Comparison of ENCODE assay signal across 26 mouse cellular contexts in the genomic region with DNA sequence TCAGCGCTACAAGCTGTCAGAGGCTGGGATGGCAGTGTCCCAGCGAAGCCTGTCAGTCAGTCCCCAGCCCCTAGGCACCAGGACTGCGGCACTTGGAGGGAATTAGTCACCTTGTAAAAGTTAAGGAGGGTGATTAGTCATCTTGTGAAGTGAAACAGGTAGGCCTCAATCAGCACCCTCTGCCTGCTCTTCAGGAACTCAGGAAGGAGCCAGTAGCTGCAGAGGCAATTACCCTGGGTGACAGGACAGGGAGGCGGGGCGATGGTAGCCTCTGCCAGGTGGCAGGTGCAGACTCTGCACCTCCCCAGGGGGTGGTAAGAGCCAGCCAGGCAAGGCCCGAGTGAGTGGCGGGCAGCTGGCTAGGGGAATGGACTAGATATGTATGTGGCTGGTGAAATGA. TPM values are rescaled to one million over a fixed set of nuclear protein-coding genes. Genes with fewer than 3 reads are reported as not detected.
A peak's percentile ranks its signal among the peaks of the same experiment; 100 is the strongest.
DNase-seq lines count a peak whose midpoint lies in the region; ATAC-seq and TF ChIP-seq lines count a peak whose summit lies in the region.
"Had no signal": no experiment of that assay in that cellular context is flagged by ENCODE, and none has a peak within 500 bp of the region (broad histone marks: within the 10 kb centered on the region; RNA-seq: fewer than 3 reads in every experiment).

No protein-coding gene starts in this region.

- peaks cover 3% of the 10 kb centered on the region; the same call in 1 of the 2 replicates for H3K4me1 ChIP-seq in forebrain, embryonic 13.5 days
- H3K4me1 ChIP-seq in forebrain, postnatal 0 days (ENCODE audit: insufficient read depth) = no peaks in the 10 kb centered on the region
- H3K4me1 ChIP-seq in midbrain, embryonic 13.5 days (replicated peaks) = peaks cover 2% of the 10 kb centered on the region; the same call in 1 of the 2 replicates
- H3K4me1 ChIP-seq in midbrain, embryonic 10.5 days = peaks cover 31% of the 10 kb centered on the region
- H3K4me1 ChIP-seq in intestine, embryonic 15.5 days (replicated peaks) = peaks cover 18% of the 10 kb centered on the region; the same call in 1 of the 2 replicates
- H3K4me1 ChIP-seq: liver, embryonic 15.5 days; midbrain, embryonic 12.5 days had no signal

- H3K27ac ChIP-seq in forebrain, embryonic 13.5 days = no peak overlapping the region
- no peak overlapping the region for H3K27ac ChIP-seq in forebrain, postnatal 0 days (ENCODE audit: low read depth, low read length)
- H3K27ac ChIP-seq in midbrain, embryonic 13.5 days = no peak overlapping the region
- H3K27ac ChIP-seq in midbrain, embryonic 10.5 days (replicated peaks) = no peak overlapping the region
- 0 out of 2 replicates have a peak overlapping the region, but pooled peaks have one; percentile 13 for H3K27ac ChIP-seq in intestine, embryonic 15.5 days
- H3K27ac ChIP-seq: heart, embryonic 13.5 days; hindbrain, embryonic 14.5 days; kidney, postnatal 0 days; limb, embryonic 12.5 days; liver, embryonic 15.5 days; midbrain, embryonic 12.5 days; neural tube, embryonic 13.5 days had no signal

- H3K9ac ChIP-seq in forebrain, embryonic 13.5 days = 0 out of 2 replicates have a peak overlapping the region, but pooled peaks have one; percentile 12
- no peak overlapping the region for H3K9ac ChIP-seq in forebrain, postnatal 0 days
- H3K9ac ChIP-seq in midbrain, embryonic 13.5 days (replicated peaks) = peak overlapping the region; percentile 28; the same call in 1 of the 2 replicates
- no peak overlapping the region for H3K9ac ChIP-seq in intestine, embryonic 15.5 days
- H3K9ac ChIP-seq: heart, embryonic 13.5 days; hindbrain, embryonic 14.5 days; limb, embryonic 12.5 days; liver, embryonic 15.5 days; lung, embryonic 14.5 days; midbrain, embryonic 12.5 days had no signal

- no peak overlapping the region for H3K4me2 ChIP-seq in forebrain, embryonic 13.5 days
- H3K4me2 ChIP-seq in forebrain, postnatal 0 days (ENCODE audit: low read depth) = no peak overlapping the region
- no peak overlapping the region for H3K4me2 ChIP-seq in midbrain, embryonic 13.5 days (replicated peaks)
- H3K4me2 ChIP-seq in intestine, embryonic 15.5 days (replicated peaks) = no peak overlapping the region
- H3K4me2 ChIP-seq: heart, embryonic 13.5 days; hindbrain, embryonic 14.5 days; limb, embryonic 12.5 days; liver, embryonic 15.5 days; lung, embryonic 14.5 days; midbrain, embryonic 12.5 days; neural tube, embryonic 13.5 days had no signal

- H3K27me3 ChIP-seq in forebrain, embryonic 13.5 days = no peaks in the 10 kb centered on the region
- no peaks in the 10 kb centered on the region for H3K27me3 ChIP-seq in forebrain, postnatal 0 days (ENCODE audit: insufficient read depth, low read length)
- peaks cover 3% of the 10 kb centered on the region; the same call in 1 of the 2 replicates for H3K27me3 ChIP-seq in midbrain, embryonic 13.5 days
- peaks cover 32% of the 10 kb centered on the region for H3K27me3 ChIP-seq in midbrain, embryonic 10.5 days (ENCODE audit: low read depth, poor library complexity, severe bottlenecking)
- H3K27me3 ChIP-seq in intestine, embryonic 15.5 days (replicated peaks) = no peaks in the 10 kb centered on the region

- ATAC-seq in forebrain, embryonic 13.5 days = no peak
- ATAC-seq in forebrain, postnatal 0 days = no peak
- no peak for ATAC-seq in midbrain, embryonic 13.5 days
- ATAC-seq in intestine, embryonic 15.5 days = peak; percentile 67
- ATAC-seq: inflammation-experienced regulatory T-cells, adult 6 months had no signal

- TF ChIP-seq CTCF in forebrain, postnatal 0 days (IDR thresholded peaks at IDR 0.05; ENCODE audit: low read depth) = no peak

- DNase-seq in forebrain, postnatal 0 days = no peak
- DNase-seq in midbrain, embryonic 10.5 days (ENCODE audit: low spot score) = no peak
- DNase-seq in layer of hippocampus, postnatal 10 days (ENCODE audit: low spot score in 2 of 2) = no peak
- DNase-seq in thymus, postnatal 4 days = no peak
- DNase-seq: adrenal gland, postnatal 14 days; cerebellum, adult 18-20 months; heart, postnatal 10 days; kidney, adult 8-10 months; lung, embryonic 14.5 days; right cerebral cortex, postnatal 4 days; thymus, postnatal 25 days had no signal

- peaks cover 9% of the 10 kb centered on the region; the same call in 1 of the 2 replicates for H3K36me3 ChIP-seq in forebrain, embryonic 13.5 days (ENCODE audit: poor library complexity, severe bottlenecking)
- peaks cover 49% of the 10 kb centered on the region for H3K36me3 ChIP-seq in forebrain, postnatal 0 days (ENCODE audit: insufficient read depth)
- H3K36me3 ChIP-seq in midbrain, embryonic 13.5 days = peaks cover 18% of the 10 kb centered on the region
- H3K36me3 ChIP-seq in midbrain, embryonic 10.5 days = no peaks in the 10 kb centered on the region
- H3K36me3 ChIP-seq in intestine, embryonic 15.5 days = no peaks in the 10 kb centered on the region
- H3K36me3 ChIP-seq: G1E; heart, embryonic 13.5 days; limb, embryonic 12.5 days; liver, embryonic 15.5 days; midbrain, embryonic 12.5 days had no signal

- H3K9me3 ChIP-seq in forebrain, embryonic 13.5 days (replicated peaks) = no peaks in the 10 kb centered on the region
- no peaks in the 10 kb centered on the region for H3K9me3 ChIP-seq in forebrain, postnatal 0 days (ENCODE audit: low read length)
- H3K9me3 ChIP-seq in midbrain, embryonic 13.5 days = no peaks in the 10 kb centered on the region
- no peaks in the 10 kb centered on the region for H3K9me3 ChIP-seq in midbrain, embryonic 10.5 days (replicated peaks)
- no peaks in the 10 kb centered on the region for H3K9me3 ChIP-seq in intestine, embryonic 15.5 days
- H3K9me3 ChIP-seq: G1E; heart, embryonic 13.5 days; limb, embryonic 12.5 days; liver, embryonic 15.5 days; midbrain, embryonic 12.5 days; neural tube, embryonic 13.5 days had no signal

- no peak overlapping the region for H3K4me3 ChIP-seq in forebrain, embryonic 13.5 days
- no peak overlapping the region for H3K4me3 ChIP-seq in forebrain, postnatal 0 days (ENCODE audit: low read depth, low read length)
- no peak overlapping the region for H3K4me3 ChIP-seq in midbrain, embryonic 13.5 days (replicated peaks)
- no peak overlapping the region for H3K4me3 ChIP-seq in midbrain, embryonic 10.5 days
- no peak overlapping the region for H3K4me3 ChIP-seq in intestine, embryonic 15.5 days (replicated peaks)
- H3K4me3 ChIP-seq: erythroblast, embryonic 14.5 days; heart, embryonic 13.5 days; limb, embryonic 12.5 days; liver, embryonic 15.5 days; midbrain, embryonic 12.5 days; neural tube, embryonic 13.5 days had no signal

- WGBS in forebrain, embryonic 13.5 days = 78% methylated on average over 7 of the region's 7 CpGs
- 81% methylated on average over 7 of the region's 7 CpGs for WGBS in forebrain, postnatal 0 days
- 79% methylated on average over 7 of the region's 7 CpGs for WGBS in midbrain, embryonic 13.5 days
- 74% methylated on average over 7 of the region's 7 CpGs for WGBS in midbrain, embryonic 10.5 days
- WGBS in intestine, embryonic 15.5 days = 55% methylated on average over 7 of the region's 7 CpGs

RNA-seq across cellular contexts. Expression of a gene that starts 20.8 kb away (rescaled TPM):
- 0.22 and 0.31 TPM in 2 replicates for polyA plus RNA-seq in forebrain, embryonic 13.5 days (2015; fragmentation: Nextera tagmentation; extraction: Ambion mirVana)
- total RNA-seq in forebrain, postnatal 0 days (2014; rRNA removed) = 0.54 and 0.81 TPM in 2 replicates
- 0.20 and 0.47 TPM in 2 replicates for polyA plus RNA-seq in forebrain, postnatal 0 days (2015; fragmentation: Nextera tagmentation; extraction: Ambion mirVana)
- polyA plus RNA-seq in midbrain, embryonic 13.5 days (2015; fragmentation: Nextera tagmentation; extraction: Ambion mirVana) = 0.58 and 0.77 TPM in 2 replicates
- polyA plus RNA-seq in midbrain, embryonic 10.5 days (2016; fragmentation: Nextera tagmentation; extraction: Ambion mirVana) = 2.1 and 2.2 TPM in 2 replicates
- polyA plus RNA-seq in intestine, embryonic 15.5 days (2015; fragmentation: Nextera tagmentation; extraction: Ambion mirVana) = 12.0 and 14.4 TPM in 2 replicates
- total RNA-seq in layer of hippocampus, postnatal 10 days (2021) = 1 to 10 TPM; 8.0 to 9.5 TPM
- total RNA-seq: hematopoietic stem cell, adult 5-6 weeks had no signal
- polyA plus RNA-seq: G1E; inflammation-experienced regulatory T-cells, adult 6 months had no signal

RNA-seq across cellular contexts. Expression of a gene that starts 43.3 kb away (rescaled TPM):
- 3.2 TPM in 2 replicates for polyA plus RNA-seq in forebrain, embryonic 13.5 days (2015; fragmentation: Nextera tagmentation; extraction: Ambion mirVana)
- 17.4 and 21.8 TPM in 2 replicates for total RNA-seq in forebrain, postnatal 0 days (2014; rRNA removed)
- polyA plus RNA-seq in forebrain, postnatal 0 days (2015; fragmentation: Nextera tagmentation; extraction: Ambion mirVana) = 8.2 and 11.2 TPM in 2 replicates
- 5.1 and 5.3 TPM in 2 replicates for polyA plus RNA-seq in midbrain, embryonic 13.5 days (2015; fragmentation: Nextera tagmentation; extraction: Ambion mirVana)
- polyA plus RNA-seq in midbrain, embryonic 10.5 days (2016; fragmentation: Nextera tagmentation; extraction: Ambion mirVana) = 1.8 and 2.7 TPM in 2 replicates
- 3.5 and 3.6 TPM in 2 replicates for polyA plus RNA-seq in intestine, embryonic 15.5 days (2015; fragmentation: Nextera tagmentation; extraction: Ambion mirVana)
- total RNA-seq in layer of hippocampus, postnatal 10 days (2021) = 100 to 1,000 TPM; 102 TPM
- total RNA-seq: hematopoietic stem cell, adult 5-6 weeks; megakaryocyte, adult 5-6 weeks had no signal
- polyA plus RNA-seq: G1E had no signal

RNA-seq across cellular contexts. Expression of a gene that starts 57.4 kb away (rescaled TPM):
- polyA plus RNA-seq in forebrain, embryonic 13.5 days (2015; fragmentation: Nextera tagmentation; extraction: Ambion mirVana) = 98.8 and 104 TPM in 2 replicates
- 23.4 and 24.6 TPM in 2 replicates for total RNA-seq in forebrain, postnatal 0 days (2014; rRNA removed)
- polyA plus RNA-seq in forebrain, postnatal 0 days (2015; fragmentation: Nextera tagmentation; extraction: Ambion mirVana) = 28.7 and 30.8 TPM in 2 replicates
- polyA plus RNA-seq in midbrain, embryonic 13.5 days (2015; fragmentation: Nextera tagmentation; extraction: Ambion mirVana) = 47.9 and 49.6 TPM in 2 replicates
- 165 and 188 TPM in 2 replicates for polyA plus RNA-seq in midbrain, embryonic 10.5 days (2016; fragmentation: Nextera tagmentation; extraction: Ambion mirVana)
- 92.2 and 97.4 TPM in 2 replicates for polyA plus RNA-seq in intestine, embryonic 15.5 days (2015; fragmentation: Nextera tagmentation; extraction: Ambion mirVana)
- 10 to 100 TPM; 10.4 to 12.5 TPM for total RNA-seq in layer of hippocampus, postnatal 10 days (2021)

RNA-seq across cellular contexts. Expression of a gene that starts 57.6 kb away (rescaled TPM):
- polyA plus RNA-seq in forebrain, embryonic 13.5 days (2015; fragmentation: Nextera tagmentation; extraction: Ambion mirVana) = 408 and 447 TPM in 2 replicates
- total RNA-seq in forebrain, postnatal 0 days (2014; rRNA removed) = 102 and 135 TPM in 2 replicates
- polyA plus RNA-seq in forebrain, postnatal 0 days (2015; fragmentation: Nextera tagmentation; extraction: Ambion mirVana) = 310 and 398 TPM in 2 replicates
- 386 and 396 TPM in 2 replicates for polyA plus RNA-seq in midbrain, embryonic 13.5 days (2015; fragmentation: Nextera tagmentation; extraction: Ambion mirVana)
- 351 and 361 TPM in 2 replicates for polyA plus RNA-seq in midbrain, embryonic 10.5 days (2016; fragmentation: Nextera tagmentation; extraction: Ambion mirVana)
- polyA plus RNA-seq in intestine, embryonic 15.5 days (2015; fragmentation: Nextera tagmentation; extraction: Ambion mirVana) = 470 and 520 TPM in 2 replicates
- total RNA-seq in layer of hippocampus, postnatal 10 days (2021) = 100 to 1,000 TPM in 1 of 2 experiments, 10 to 100 TPM in 1; 90.7 to 113 TPM

Comparison
In these comparisons a context has a peak if more than half of its experiments do, and no peak if none do; other contexts are left out.
1. H3K9ac ChIP-seq: peak in forebrain, embryonic 13.5 days (single experiment) and midbrain, embryonic 13.5 days (single experiment); none in forebrain, postnatal 0 days (single experiment) and intestine, embryonic 15.5 days (single experiment).